Mouse (Mus musculus): ENCODE results near the gene Shank3. TPM values are rescaled to one million over a fixed set of nuclear protein-coding genes. Genes with fewer than 3 reads are reported as not detected.

Gene Shank3
- polyA plus RNA-seq, 1 experiment from 2014 or later: 9.6 TPM

DNA sequence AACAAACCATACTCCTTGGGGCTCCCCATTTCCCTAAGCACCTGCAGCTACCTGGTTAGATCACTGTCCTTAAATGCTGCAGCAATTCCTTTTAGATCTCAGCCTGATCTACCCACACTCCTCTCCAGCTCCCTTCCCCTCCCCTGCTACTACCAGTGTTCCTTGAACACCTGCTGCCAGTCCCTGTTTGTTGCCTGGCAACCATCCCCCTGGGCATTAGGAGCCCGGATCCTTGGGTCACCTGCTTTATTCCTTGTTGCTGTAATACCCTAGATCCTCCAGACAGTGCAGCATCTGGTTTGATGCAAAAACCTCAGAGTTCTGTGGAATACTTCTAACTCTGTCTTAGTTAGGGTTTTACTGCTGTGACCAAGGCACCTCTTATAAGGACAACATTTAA, 34.4 kb upstream of the Shank3 start:
- Histone ChIP-seq H3K27ac (replicated peaks) (0 out of 2 replicates have a peak overlapping the region, but pooled peaks have one; percentile 10), H3K27me3 (no peaks in the 10 kb centered on the region), H3K4me3 (no peak overlapping the region), H3K36me3 (peaks cover 34% of the 10 kb centered on the region), H3K9me3 (no peaks in the 10 kb centered on the region), H3K4me2 (no peak overlapping the region), H3K4me1 (replicated peaks) (peaks cover 9% of the 10 kb centered on the region), H3K9ac (no peak overlapping the region)
- 0% methylated on average over 1 of the region's 1 CpGs for WGBS
- ATAC-seq (ENCODE audit: low FRiP score, low read depth): 0 out of 2 replicates have a peak, but pooled peaks have one; percentile 35

GRCm38 (mm10) chr15:89468577-89468976, 30.8 kb upstream of the Shank3 start:
- H3K4me1 ChIP-seq (replicated peaks): peaks cover 9% of the 10 kb centered on the region
- no peak overlapping the region for H3K9ac ChIP-seq
- no peak overlapping the region for H3K4me2 ChIP-seq
- H3K36me3 ChIP-seq: peaks cover under 1% of the 10 kb centered on the region; the same call in 1 of the 2 replicates
- ATAC-seq (ENCODE audit: low FRiP score, low read depth): 0 out of 2 replicates have a peak, but pooled peaks have one; percentile 20
- no peak overlapping the region for H3K27ac ChIP-seq (replicated peaks)
- H3K4me3 ChIP-seq: no peak overlapping the region
- H3K9me3 ChIP-seq: no peaks in the 10 kb centered on the region
- 26% methylated on average over 2 of the region's 2 CpGs for WGBS
- H3K27me3 ChIP-seq: no peaks in the 10 kb centered on the region

GRCm38 (mm10) chr15:89471476-89471875, 27.9 kb upstream of the Shank3 start:
- H3K27ac ChIP-seq (replicated peaks): no peak overlapping the region
- peaks cover 19% of the 10 kb centered on the region for H3K4me1 ChIP-seq (replicated peaks)
- no peaks in the 10 kb centered on the region for H3K27me3 ChIP-seq
- H3K36me3 ChIP-seq: no peaks in the 10 kb centered on the region
- H3K4me2 ChIP-seq: no peak overlapping the region
- no peaks in the 10 kb centered on the region for H3K9me3 ChIP-seq
- no peak overlapping the region for H3K4me3 ChIP-seq
- H3K9ac ChIP-seq: no peak overlapping the region
- ATAC-seq (ENCODE audit: low FRiP score, low read depth): no peak
- WGBS: 88% methylated on average over 4 of the region's 4 CpGs

- Histone ChIP-seq H3K9me3 (no peaks in the 10 kb centered on the region), H3K36me3 (no peaks in the 10 kb centered on the region), H3K4me3 (no peak overlapping the region), H3K4me2 (no peak overlapping the region), H3K9ac (no peak overlapping the region), H3K27ac (replicated peaks) (no peak overlapping the region), H3K27me3 (no peaks in the 10 kb centered on the region), H3K4me1 (replicated peaks) (peaks cover 35% of the 10 kb centered on the region)
- WGBS: 82% methylated on average over 9 of the region's 9 CpGs
- ATAC-seq (ENCODE audit: low FRiP score, low read depth): no peak
Measured at GRCm38 (mm10) chr15:89473370-89473769, 26.1 kb upstream of the Shank3 start.

- Histone ChIP-seq H3K4me2 (no peak overlapping the region), H3K27me3 (no peaks in the 10 kb centered on the region), H3K4me1 (replicated peaks) (peaks cover 34% of the 10 kb centered on the region), H3K27ac (replicated peaks) (no peak overlapping the region), H3K9me3 (no peaks in the 10 kb centered on the region), H3K9ac (no peak overlapping the region), H3K4me3 (no peak overlapping the region), H3K36me3 (no peaks in the 10 kb centered on the region)
- 97% methylated on average over 8 of the region's 8 CpGs for WGBS
- ATAC-seq (ENCODE audit: low FRiP score, low read depth): no peak
Measured at GRCm38 (mm10) chr15:89473921-89474320, 25.5 kb upstream of the Shank3 start.

DNA sequence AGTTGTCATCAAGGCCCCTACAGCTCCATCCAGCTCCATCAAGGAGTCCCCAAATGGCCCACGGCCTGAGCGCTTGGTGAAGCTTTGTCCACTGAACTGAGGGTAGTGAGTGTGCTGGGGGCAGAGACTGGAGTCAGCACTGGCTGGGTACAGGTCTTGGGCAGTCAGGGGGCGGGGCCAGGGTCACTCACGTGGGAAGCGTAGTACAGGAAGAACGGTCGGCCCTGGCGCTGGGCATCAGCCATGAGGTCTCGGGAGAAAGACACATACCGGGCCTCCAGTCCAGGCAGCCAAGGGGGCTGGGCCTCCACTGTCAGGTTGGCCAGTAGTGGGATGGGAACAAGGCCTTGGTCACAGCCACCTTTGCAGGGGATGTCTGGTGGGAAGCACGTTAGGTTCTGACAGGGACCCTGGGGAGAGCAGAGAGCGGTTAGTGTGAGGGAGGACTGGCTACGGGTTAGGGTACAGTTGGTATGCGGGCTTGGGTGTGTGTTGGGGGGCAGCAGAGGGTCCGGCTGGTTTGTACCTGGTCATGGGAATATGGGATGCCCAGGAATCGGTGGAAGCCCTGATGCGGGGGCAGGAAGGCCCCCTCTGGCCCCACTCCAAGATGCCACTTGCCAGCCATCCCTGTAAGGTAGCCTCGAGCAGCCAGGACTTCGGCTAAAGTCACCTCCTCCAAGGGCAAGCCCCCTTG, 24.7 kb upstream of the Shank3 start:
- H3K4me2 ChIP-seq: peak overlapping the region; percentile 85
- H3K4me1 ChIP-seq (replicated peaks): peaks cover 34% of the 10 kb centered on the region
- peak overlapping the region; percentile 57; the same call in 1 of the 2 replicates for H3K4me3 ChIP-seq
- H3K36me3 ChIP-seq: no peaks in the 10 kb centered on the region
- no peaks in the 10 kb centered on the region for H3K27me3 ChIP-seq
- H3K9ac ChIP-seq: no peak overlapping the region
- no peaks in the 10 kb centered on the region for H3K9me3 ChIP-seq
- WGBS: 94% methylated on average over 19 of the region's 19 CpGs
- no peak overlapping the region for H3K27ac ChIP-seq (replicated peaks)
- no peak for ATAC-seq (ENCODE audit: low FRiP score, low read depth)

GRCm38 (mm10) chr15:89475293-89475600, 24.2 kb upstream of the Shank3 start:
- Histone ChIP-seq H3K9me3 (no peaks in the 10 kb centered on the region), H3K36me3 (no peaks in the 10 kb centered on the region), H3K9ac (peak overlapping the region; percentile 62), H3K27me3 (no peaks in the 10 kb centered on the region), H3K27ac (replicated peaks) (peak overlapping the region; percentile 86; the same call in 1 of the 2 replicates), H3K4me1 (replicated peaks) (peaks cover 34% of the 10 kb centered on the region), H3K4me2 (peak overlapping the region; percentile 85), H3K4me3 (peak overlapping the region; percentile 57)
- ATAC-seq (ENCODE audit: low FRiP score, low read depth): no peak
- 89% methylated on average over 7 of the region's 7 CpGs for WGBS

DNA sequence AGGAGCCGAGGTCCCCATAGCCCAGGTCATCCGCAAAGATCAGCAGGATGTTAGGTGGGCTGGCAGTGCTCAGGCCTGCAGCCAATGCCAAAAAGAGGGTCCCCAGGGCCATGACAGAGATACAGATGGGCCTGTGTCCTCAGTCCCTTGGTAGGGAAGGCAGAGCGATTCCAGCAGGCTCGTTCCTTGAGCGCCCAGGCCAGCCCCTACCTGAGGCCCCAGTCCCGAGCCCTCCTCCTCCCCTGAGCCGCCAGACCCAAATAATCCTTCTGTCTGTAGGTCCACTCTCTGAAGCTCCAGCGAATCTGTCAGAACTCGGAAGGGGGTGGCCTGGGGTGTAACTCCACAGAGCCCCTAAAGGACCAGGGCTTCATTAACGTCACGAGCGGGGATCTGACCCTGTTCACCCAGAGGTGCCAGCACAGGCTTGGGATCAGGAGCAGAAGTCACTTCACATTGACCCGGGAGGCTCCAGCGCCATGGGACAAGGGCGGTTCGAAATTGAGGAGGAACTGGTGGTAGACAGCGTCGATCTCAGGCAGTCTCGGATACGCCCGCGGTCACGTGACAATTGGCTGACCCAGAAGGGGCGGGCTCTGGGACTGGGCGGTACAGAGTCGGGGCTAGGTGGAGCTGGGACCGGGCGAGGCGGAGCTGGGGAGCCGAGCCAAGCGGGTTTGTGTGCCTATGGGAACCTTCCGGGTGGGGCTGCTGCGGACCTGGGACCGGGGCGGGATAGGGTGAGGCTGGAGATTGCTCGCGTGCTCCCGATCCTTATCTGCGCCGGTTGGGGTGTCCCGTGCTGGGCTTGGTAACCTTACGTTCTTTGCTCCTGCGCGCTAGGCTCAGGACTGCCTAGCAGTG, 23.6 kb upstream of the Shank3 start:
- 10% methylated on average over 44 of the region's 44 CpGs for WGBS
- peak overlapping the region; percentile 62 for H3K9ac ChIP-seq
- peaks cover 34% of the 10 kb centered on the region for H3K4me1 ChIP-seq (replicated peaks)
- H3K4me3 ChIP-seq: peak overlapping the region; percentile 57
- no peaks in the 10 kb centered on the region for H3K36me3 ChIP-seq
- H3K27ac ChIP-seq (replicated peaks): peak overlapping the region; percentile 86
- peak overlapping the region; percentile 85 for H3K4me2 ChIP-seq
- peak; percentile 97 for ATAC-seq (ENCODE audit: low FRiP score, low read depth)
- H3K9me3 ChIP-seq: no peaks in the 10 kb centered on the region
- no peaks in the 10 kb centered on the region for H3K27me3 ChIP-seq

DNA sequence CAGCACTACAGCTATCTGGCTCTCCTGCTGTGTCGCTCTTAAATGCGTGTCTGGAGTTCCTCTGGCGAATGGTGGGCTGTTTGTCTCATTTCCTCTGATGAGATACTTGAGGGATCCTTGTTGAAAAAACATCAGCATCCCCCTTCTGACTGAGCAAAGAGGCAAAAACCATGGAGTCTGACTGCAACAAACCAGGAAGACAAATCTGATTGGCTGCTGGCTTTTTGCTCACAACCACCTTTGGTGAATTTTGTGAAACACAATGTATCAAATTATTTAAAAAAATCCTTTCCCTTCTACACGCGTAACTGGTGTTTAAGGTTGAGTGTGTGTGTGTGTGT, 23.0 kb upstream of the Shank3 start:
- no peak for ATAC-seq (ENCODE audit: low FRiP score, low read depth)
- peak overlapping the region; percentile 85 for H3K4me2 ChIP-seq
- H3K27ac ChIP-seq (replicated peaks): peak overlapping the region; percentile 86
- H3K36me3 ChIP-seq: no peaks in the 10 kb centered on the region
- no peaks in the 10 kb centered on the region for H3K27me3 ChIP-seq
- peaks cover 34% of the 10 kb centered on the region for H3K4me1 ChIP-seq (replicated peaks)
- no peaks in the 10 kb centered on the region for H3K9me3 ChIP-seq
- WGBS: 7% methylated on average over 5 of the region's 5 CpGs
- H3K4me3 ChIP-seq: peak overlapping the region; percentile 57
- H3K9ac ChIP-seq: peak overlapping the region; percentile 62

GRCm38 (mm10) chr15:89477091-89477491, 22.3 kb upstream of the Shank3 start, which contains the start of gene Arsa:
Arsa (minus strand) TSS chr15:89477425.
- Histone ChIP-seq H3K9me3 (no peaks in the 10 kb centered on the region), H3K27ac (replicated peaks) (peak within 1 kb of the TSS; percentile 86), H3K4me2 (peak within 1 kb of the TSS; percentile 85), H3K27me3 (no peaks in the 10 kb centered on the region), H3K9ac (peak within 1 kb of the TSS; percentile 62), H3K4me1 (replicated peaks) (peaks cover 34% of the 10 kb centered on the region), H3K4me3 (peak within 1 kb of the TSS; percentile 57), H3K36me3 (no peaks in the 10 kb centered on the region)
- ATAC-seq (ENCODE audit: low FRiP score, low read depth): no peak
- WGBS: 35% methylated on average over 9 of the region's 9 CpGs

- WGBS: 36% methylated on average over 8 of the region's 8 CpGs
- peaks cover 34% of the 10 kb centered on the region for H3K4me1 ChIP-seq (replicated peaks)
- H3K4me3 ChIP-seq: no peak overlapping the region
- no peaks in the 10 kb centered on the region for H3K27me3 ChIP-seq
- no peak for ATAC-seq (ENCODE audit: low FRiP score, low read depth)
- no peaks in the 10 kb centered on the region for H3K36me3 ChIP-seq
- H3K9ac ChIP-seq: no peak overlapping the region
- no peak overlapping the region; the same call in 1 of the 2 replicates for H3K4me2 ChIP-seq
- no peaks in the 10 kb centered on the region for H3K9me3 ChIP-seq
- H3K27ac ChIP-seq (replicated peaks): no peak overlapping the region
Measured at GRCm38 (mm10) chr15:89477806-89478205, 21.6 kb upstream of the Shank3 start.

- no peak for ATAC-seq (ENCODE audit: low FRiP score, low read depth)
- WGBS: 94% methylated on average over 3 of the region's 3 CpGs
Measured at GRCm38 (mm10) chr15:89478622-89479021, 20.8 kb upstream of the Shank3 start.

More at GRCm38 (mm10) chr15:89478622-89479021, 20.8 kb upstream of the Shank3 start:
- Histone ChIP-seq H3K4me1 (replicated peaks) (peaks cover 34% of the 10 kb centered on the region), H3K9ac (no peak overlapping the region), H3K4me2 (no peak overlapping the region), H3K36me3 (no peaks in the 10 kb centered on the region), H3K9me3 (no peaks in the 10 kb centered on the region), H3K27ac (replicated peaks) (no peak overlapping the region), H3K27me3 (no peaks in the 10 kb centered on the region), H3K4me3 (no peak overlapping the region)

All from hindbrain, embryonic 15.5 days (tissue).